Mouse (Mus musculus): ENCODE data around the gene Pds5b. TPM values are rescaled to one million over a fixed set of nuclear protein-coding genes. Genes with fewer than 3 reads are reported as not detected.
"Not testable (repeated sequence)": the region's sequence is repeated elsewhere in the genome, so short reads cannot be mapped to it uniquely, and the experiment has no call there.

Pds5b gene
- total RNA-seq, 4 experiments from 2014 or later = 14.3 to 18.4 (median 15.0) TPM

GRCm38 (mm10) chr5:150822781-150823180 lies 149.2 kb downstream of the Pds5b start:
- DNase-seq (ENCODE audit: low spot score) = no peak

- peak; percentile 30 for DNase-seq (ENCODE audit: low spot score)
These were observed 149.8 kb downstream of the Pds5b start for GRCm38 (mm10) chr5:150823361-150823760.

- DNase-seq (ENCODE audit: low spot score) = no peak
These were observed 156.0 kb downstream of the Pds5b start for GRCm38 (mm10) chr5:150829499-150829898.

- DNase-seq (ENCODE audit: low spot score) = no peak
These were observed 157.2 kb downstream of the Pds5b start for GRCm38 (mm10) chr5:150830718-150831117.

- DNase-seq (ENCODE audit: low spot score) = no peak
These were observed 163.2 kb downstream of the Pds5b start for GRCm38 (mm10) chr5:150836782-150837181.

- peak; percentile 36 for DNase-seq (ENCODE audit: low spot score)
These were observed 166.4 kb downstream of the Pds5b start for GRCm38 (mm10) chr5:150839688-150840541.

- DNase-seq (ENCODE audit: low spot score) = peak; percentile 6
These were observed 167.1 kb downstream of the Pds5b start for GRCm38 (mm10) chr5:150840596-150840995.

GRCm38 (mm10) chr5:150845961-150846360 lies 172.4 kb downstream of the Pds5b start:
- DNase-seq (ENCODE audit: low spot score) = no peak

GRCm38 (mm10) chr5:150850821-150851220 lies 177.3 kb downstream of the Pds5b start:
- DNase-seq (ENCODE audit: low spot score) = no peak

- not testable (repeated sequence) for DNase-seq (ENCODE audit: low spot score)
These were observed 178.6 kb downstream of the Pds5b start for GRCm38 (mm10) chr5:150852097-150852496.

GRCm38 (mm10) chr5:150854506-150854905 lies 181.0 kb downstream of the Pds5b start:
- no peak for DNase-seq (ENCODE audit: low spot score)

GRCm38 (mm10) chr5:150859642-150860194 lies 186.2 kb downstream of the Pds5b start:
- no peak for DNase-seq (ENCODE audit: low spot score)

Other genes with a start within 250 kb of the Pds5b start
- gene Zar1l, start 155.6 kb upstream of the Pds5b start, total RNA-seq (2022) = not detected
- gene Brca2, start 151.1 kb upstream of the Pds5b start, total RNA-seq (2022) = 1 to 10 TPM; 1.4 to 3.1 (median 2.1) TPM
- 1 to 10 TPM; 2.9 to 5.8 (median 3.2) TPM for gene N4bp2l1, start 76.6 kb upstream of the Pds5b start, total RNA-seq (2022)
- 10 to 100 TPM; 35.4 to 48.9 (median 41.5) TPM for gene N4bp2l2, start 7.6 kb upstream of the Pds5b start, total RNA-seq (2022)

Measured in heart, adult 8-10 months (tissue).